10 mouse cellular contexts compared by ENCODE assay signal in the genomic region with DNA sequence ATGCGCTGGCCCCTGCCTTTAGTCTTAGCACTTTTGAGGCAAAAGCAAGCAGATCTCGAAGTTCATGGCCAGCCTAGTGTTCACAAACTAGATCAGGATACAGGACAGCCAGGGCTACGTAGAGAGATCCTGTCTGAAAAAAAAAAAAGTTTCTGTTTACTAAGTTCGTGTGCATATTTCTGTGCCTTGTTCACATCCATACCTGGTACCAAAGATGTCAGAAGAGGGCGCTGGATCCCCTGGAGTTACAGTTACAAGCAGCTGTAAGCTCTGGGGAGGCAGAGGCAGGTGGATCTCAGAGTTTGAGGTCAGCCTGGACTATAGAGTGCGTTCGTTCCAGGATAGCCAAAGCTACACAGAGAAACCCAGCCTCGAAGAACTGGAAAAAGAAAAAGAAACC. TPM values are rescaled to one million over a fixed set of nuclear protein-coding genes. Genes with fewer than 3 reads are reported as not detected.
DNase-seq lines count a peak whose midpoint lies in the region; ATAC-seq and TF ChIP-seq lines count a peak whose summit lies in the region.
"Had no signal": no experiment of that assay in that cellular context is flagged by ENCODE, and none has a peak within 500 bp of the region (broad histone marks: within the 10 kb centered on the region; RNA-seq: fewer than 3 reads in every experiment).

No protein-coding gene starts in this region.

- peak; percentile 50 for TF ChIP-seq CTCF in stomach, postnatal 0 days (IDR thresholded peaks at IDR 0.05; ENCODE audit: low read depth)

- H3K4me2 ChIP-seq in intestine, embryonic 14.5 days (ENCODE audit: low read length): peak overlapping the region; percentile 22; the same call in 1 of the 2 replicates
- H3K4me2 ChIP-seq in intestine, embryonic 16.5 days (ENCODE audit: low read depth, low read length): no peak overlapping the region
- H3K4me2 ChIP-seq in stomach, postnatal 0 days (replicated peaks; ENCODE audit: low read depth): 0 out of 2 replicates have a peak overlapping the region, but pooled peaks have one; percentile 5

- 49% methylated on average over 8 of the region's 8 CpGs for WGBS in intestine, embryonic 14.5 days
- 52% methylated on average over 8 of the region's 8 CpGs for WGBS in intestine, embryonic 16.5 days
- 42% methylated on average over 8 of the region's 8 CpGs for WGBS in stomach, postnatal 0 days

- H3K9me3 ChIP-seq in intestine, embryonic 14.5 days (ENCODE audit: control insufficient read depth, low read length): no peaks in the 10 kb centered on the region
- no peaks in the 10 kb centered on the region for H3K9me3 ChIP-seq in intestine, embryonic 16.5 days (ENCODE audit: control insufficient read depth, low read length)
- no peaks in the 10 kb centered on the region for H3K9me3 ChIP-seq in stomach, postnatal 0 days (ENCODE audit: control insufficient read depth, low read length)

- H3K9ac ChIP-seq in intestine, embryonic 14.5 days (ENCODE audit: low read length): no peak overlapping the region
- H3K9ac ChIP-seq in intestine, embryonic 16.5 days (ENCODE audit: low read depth, low read length): no peak overlapping the region
- H3K9ac ChIP-seq in stomach, postnatal 0 days (ENCODE audit: low read length): no peak overlapping the region

- no peak overlapping the region for H3K27ac ChIP-seq in intestine, embryonic 14.5 days (ENCODE audit: low read depth)
- no peak overlapping the region for H3K27ac ChIP-seq in intestine, embryonic 16.5 days (ENCODE audit: low read length)
- H3K27ac ChIP-seq in stomach, postnatal 0 days (replicated peaks): no peak overlapping the region

- ATAC-seq in intestine, embryonic 14.5 days (replicated peaks; ENCODE audit: low FRiP score, low TSS enrichment, low read depth): no peak
- ATAC-seq in intestine, embryonic 16.5 days: no peak
- ATAC-seq in inflammation-experienced regulatory T-cells, adult 6 months: peak; percentile 48
- ATAC-seq in stomach, postnatal 0 days (ENCODE audit: low FRiP score, low TSS enrichment): no peak
- no peak for ATAC-seq in megakaryocyte progenitor cell, adult 5-6 weeks (replicated peaks; ENCODE audit: poor library complexity)

- H3K4me1 ChIP-seq in intestine, embryonic 14.5 days (replicated peaks; ENCODE audit: control insufficient read depth, insufficient read depth, low read length): peaks cover 9% of the 10 kb centered on the region
- H3K4me1 ChIP-seq in intestine, embryonic 16.5 days (ENCODE audit: control insufficient read depth, insufficient read depth, low read length): peaks cover 4% of the 10 kb centered on the region; the same call in 1 of the 2 replicates
- H3K4me1 ChIP-seq in stomach, postnatal 0 days (replicated peaks; ENCODE audit: control insufficient read depth, insufficient read depth): 0 out of 2 replicates have a peak, but pooled peaks cover 3% of the 10 kb centered on the region

- TF ChIP-seq EP300 in stomach, postnatal 0 days (optimal IDR thresholded peaks at IDR 0.05): no peak

- H3K4me3 ChIP-seq in intestine, embryonic 14.5 days (ENCODE audit: low read depth, low read length): no peak overlapping the region
- H3K4me3 ChIP-seq in intestine, embryonic 16.5 days (ENCODE audit: low read length): no peak overlapping the region
- H3K4me3 ChIP-seq in stomach, postnatal 0 days (ENCODE audit: low read depth, low read length): no peak overlapping the region

- H3K27me3 ChIP-seq in intestine, embryonic 14.5 days (replicated peaks; ENCODE audit: control insufficient read depth, insufficient read depth, low read length): no peaks in the 10 kb centered on the region
- no peaks in the 10 kb centered on the region for H3K27me3 ChIP-seq in intestine, embryonic 16.5 days (replicated peaks; ENCODE audit: control insufficient read depth, insufficient read depth, low read length)
- H3K27me3 ChIP-seq in stomach, postnatal 0 days (ENCODE audit: control insufficient read depth, insufficient read depth, low read length): no peaks in the 10 kb centered on the region

- no peak for DNase-seq in intestine, embryonic 14.5 days (ENCODE audit: low spot score)
- peak; percentile 26 for DNase-seq in urinary bladder, postnatal 14 days (ENCODE audit: low spot score)
- DNase-seq in urinary bladder, postnatal 10 days (ENCODE audit: low spot score): no peak
- no peak for DNase-seq in stomach, postnatal 0 days (ENCODE audit: low spot score)
- no peak for DNase-seq in frontal cortex, postnatal 25 days (ENCODE audit: low spot score in 2 of 2)

- no peaks in the 10 kb centered on the region for H3K36me3 ChIP-seq in intestine, embryonic 14.5 days (ENCODE audit: control insufficient read depth, insufficient read depth, low read length)
- H3K36me3 ChIP-seq in intestine, embryonic 16.5 days (ENCODE audit: control insufficient read depth, insufficient read depth, low read length): no peaks in the 10 kb centered on the region
- H3K36me3 ChIP-seq in stomach, postnatal 0 days (ENCODE audit: control insufficient read depth, insufficient read depth, low read length): no peaks in the 10 kb centered on the region

RNA-seq across cellular contexts. Expression of gene Pnpla1, which starts 24.6 kb away (rescaled TPM):
- 0.76 and 1.1 TPM in 2 replicates for polyA plus RNA-seq in intestine, embryonic 14.5 days (2014; fragmentation: Nextera tagmentation; extraction: Ambion mirVana)
- polyA plus RNA-seq in intestine, embryonic 16.5 days (2015; fragmentation: Nextera tagmentation; extraction: Ambion mirVana): 1.7 and 1.9 TPM in 2 replicates
- not detected for polyA plus RNA-seq in inflammation-experienced regulatory T-cells, adult 6 months (2017; shearing (Covaris generic))
- polyA plus RNA-seq in stomach, postnatal 0 days (2015; fragmentation: Nextera tagmentation; extraction: Ambion mirVana): 12.7 TPM in 2 replicates
- 0.02 and 0.10 TPM in 2 replicates for total RNA-seq in megakaryocyte progenitor cell, adult 5-6 weeks (2015)
- 0.14 TPM in 1 of 2 replicates, not detected in the other for total RNA-seq in megakaryocyte progenitor cell, adult 5-6 weeks (2017)
- total RNA-seq: heart, postnatal 36 days had no signal
- polyA plus RNA-seq: lung, embryonic 16.5 days had no signal

RNA-seq across cellular contexts. Expression of gene 4930539E08Rik, which starts 32.3 kb away (rescaled TPM):
- polyA plus RNA-seq in intestine, embryonic 14.5 days (2014; fragmentation: Nextera tagmentation; extraction: Ambion mirVana): 3.6 and 4.5 TPM in 2 replicates
- 3.9 and 4.2 TPM in 2 replicates for polyA plus RNA-seq in intestine, embryonic 16.5 days (2015; fragmentation: Nextera tagmentation; extraction: Ambion mirVana)
- 1 to 10 TPM in 2 of 3 experiments, under 1 TPM in 1; 0.25 to 3.2 (median 2.7) TPM for polyA plus RNA-seq in inflammation-experienced regulatory T-cells, adult 6 months (2017; shearing (Covaris generic))
- polyA plus RNA-seq in stomach, postnatal 0 days (2015; fragmentation: Nextera tagmentation; extraction: Ambion mirVana): 1.2 and 2.2 TPM in 2 replicates
- total RNA-seq in megakaryocyte progenitor cell, adult 5-6 weeks (2015): 0.66 and 1.4 TPM in 2 replicates
- 0.96 and 1.1 TPM in 2 replicates for total RNA-seq in megakaryocyte progenitor cell, adult 5-6 weeks (2017)
- total RNA-seq: heart, postnatal 36 days had no signal
